Mouse (Mus musculus) testis, adult 2 months (tissue): ENCODE measurements around the gene Herc1.

Source experiments
- CTCF ChIP-seq: fragments of 200-500 bp; IDR thresholded peaks from 2 replicates; pipeline ENCODE4 v1.5.1; 2012; ENCODE audit warnings: low read depth, mild to moderate bottlenecking, inconsistent platforms, low read length, moderate library complexity; ENCODE audit not compliant: control insufficient read depth, insufficient read depth, insufficient replicate concordance
- POLR2A ChIP-seq: fragments of 200-500 bp; IDR thresholded peaks from 2 replicates; pipeline ENCODE4 v1.6.1; 2012; ENCODE audit warnings: low read depth, mild to moderate bottlenecking, inconsistent platforms, low read length, moderate library complexity; ENCODE audit not compliant: control insufficient read depth

DNA sequence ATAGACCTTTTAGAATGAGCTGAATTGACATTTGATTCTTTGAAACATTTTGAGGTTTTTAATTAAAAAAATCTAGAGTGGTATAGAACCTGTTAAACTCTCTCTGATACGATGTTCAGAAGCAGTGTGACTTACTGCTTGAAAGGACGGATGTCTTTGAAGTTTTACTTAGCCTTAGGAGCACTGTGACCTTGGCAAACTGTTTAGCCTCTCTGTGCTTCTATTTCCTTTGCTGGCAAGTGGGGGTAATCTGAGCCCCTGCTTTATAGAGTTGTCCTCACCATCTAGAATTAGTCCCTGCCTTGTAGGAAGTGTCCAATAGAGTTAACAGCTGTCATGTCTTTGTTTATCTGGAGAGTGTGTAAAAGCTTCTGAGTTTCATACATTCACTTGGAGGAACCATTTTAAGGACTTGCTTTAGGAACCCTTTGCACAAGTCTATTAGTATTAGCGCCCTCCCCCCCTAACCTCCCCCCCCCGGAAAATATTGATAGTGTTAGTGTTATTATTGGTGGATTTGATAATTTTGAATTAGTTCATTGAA is 18.7 kb downstream of the Herc1 start:
- no peak for TF ChIP-seq CTCF
- TF ChIP-seq POLR2A = no peak
